Mouse (Mus musculus) myocyte (in vitro differentiated cells): Measurements from ENCODE around the gene Zfp423.

Source experiments
- POLR2A ChIP-seq: IDR thresholded peaks from one replicate; pipeline ENCODE4 v1.6.1; 2011; ENCODE audit warnings: low read depth, mild to moderate bottlenecking, control low read depth, moderate library complexity; ENCODE audit not compliant: insufficient read length
- POLR2AphosphoS2 ChIP-seq: IDR thresholded peaks from one replicate; pipeline ENCODE4 v1.6.1; 2011; ENCODE audit warnings: low read depth, control low read depth; ENCODE audit not compliant: insufficient read length

DNA sequence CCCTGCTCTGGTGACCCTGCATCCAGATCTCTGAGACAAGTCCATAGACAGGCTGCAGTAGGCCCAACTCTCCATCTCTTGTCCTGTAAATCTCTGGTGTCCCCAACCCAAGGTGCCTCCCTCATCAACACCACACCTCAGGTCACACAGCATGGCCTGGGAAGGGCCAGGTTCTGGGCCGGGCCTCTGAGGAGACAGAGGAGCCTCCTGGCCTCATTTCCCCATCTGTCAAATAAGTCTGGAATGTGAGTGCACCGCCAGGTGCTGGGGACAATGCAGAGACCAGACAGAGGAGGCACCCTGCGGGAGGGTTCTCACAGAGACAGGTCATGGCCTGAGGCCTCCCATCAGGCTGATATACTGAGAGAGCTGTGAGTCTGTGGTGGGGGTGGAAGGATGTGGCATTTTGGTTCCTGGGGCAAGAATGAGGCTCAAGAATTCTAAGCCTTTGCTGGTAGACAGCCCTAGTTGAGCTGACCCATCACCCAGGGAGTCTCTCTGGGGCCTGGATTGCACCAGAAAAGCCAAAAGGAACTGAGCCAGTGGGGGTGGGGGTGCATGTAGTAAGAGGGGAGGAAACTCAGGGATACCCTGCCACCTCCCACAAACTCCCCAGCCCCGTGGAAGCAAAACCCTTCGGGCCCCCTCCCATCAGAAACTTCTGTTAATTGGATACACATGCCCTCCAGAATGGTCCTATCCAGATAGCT lies 15.0 kb downstream of the Zfp423 start:
- TF ChIP-seq POLR2AphosphoS2, result no peak
- TF ChIP-seq POLR2A, result no peak
